Mouse (Mus musculus) layer of hippocampus, postnatal 10 days (tissue): ENCODE results near the gene Tnfsfm13. TPM values are rescaled to one million over a fixed set of nuclear protein-coding genes. Genes with fewer than 3 reads are reported as not detected.
"Not testable (repeated sequence)": the region's sequence is repeated elsewhere in the genome, so short reads cannot be mapped to it uniquely, and the experiment has no call there.

Experiments
- DNase-seq, 2 experiments: peaks; one replicate each; pipeline ENCODE4 v3.0.0; 2021; ENCODE audit warnings: low spot score in 2 of 2
- long read RNA-seq: library from polyadenylated mRNA; stranded (forward); transcript quantifications from one replicate; pipeline ENCODE4 v2.0.0, GENCODE M21; 2023
- total RNA-seq, 2 experiments: library from RNA; stranded (reverse); gene quantifications; 2 replicates each; pipeline ENCODE4 v1.2.3; 2021

The Tnfsfm13 gene
- under 1 TPM; 0.69 to 0.76 TPM for total RNA-seq
- long read RNA-seq, partial matches to known transcripts: 3 of 4 reads
- long read RNA-seq, other reads (novel, unspliced or antisense): 1 of 4 reads

DNA sequence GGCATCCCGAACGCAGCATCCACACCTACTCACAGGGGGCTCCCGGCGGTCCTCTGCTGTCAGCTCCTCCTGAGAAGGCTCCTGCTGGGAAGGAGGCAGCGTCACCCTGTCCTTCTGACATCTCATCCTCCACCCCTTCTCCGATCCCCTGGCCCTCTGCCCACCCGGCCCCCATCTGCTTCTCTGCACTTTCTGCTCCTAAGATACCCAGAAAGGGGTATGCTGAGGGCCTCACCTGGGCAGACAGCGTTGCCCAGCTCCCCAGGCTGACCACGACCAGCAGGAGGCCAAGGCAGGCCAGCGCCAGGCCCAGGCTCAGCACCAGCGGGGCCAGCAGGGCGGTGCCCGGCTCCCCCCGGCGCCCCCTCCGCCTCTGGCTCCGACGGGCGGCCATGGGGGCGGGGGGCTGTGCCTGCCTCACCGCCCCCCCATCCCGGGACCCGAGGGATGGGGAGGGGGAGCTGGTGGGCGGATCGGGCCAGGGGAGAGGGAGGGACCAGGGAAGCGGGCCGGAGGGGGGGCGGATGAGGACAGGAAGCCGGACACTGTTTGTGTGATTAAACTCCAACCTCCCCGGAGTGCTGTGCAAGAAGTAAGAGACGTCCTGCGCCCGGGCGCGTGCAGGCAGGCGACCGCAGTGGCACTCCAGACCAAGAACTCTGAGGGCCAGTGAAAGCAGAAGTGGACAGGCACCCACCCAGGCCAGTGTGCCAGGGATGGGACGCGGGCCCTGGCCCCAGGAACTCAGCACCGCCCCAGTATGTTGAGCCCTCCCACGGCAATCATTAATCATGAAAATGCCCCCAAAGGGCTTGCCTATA lies at the start of gene Tnfsfm13, which contains the start of gene Tnfsf12:
Gene Tnfsfm13 (minus strand): TSS at position 738 of the 821 bp plus-strand sequence.
Gene Tnfsf12 (minus strand): TSS at position 489 of the 821 bp plus-strand sequence.
- DNase-seq: peak; percentile 49 to 61

- DNase-seq: not testable (repeated sequence)
Observed at GRCm38 (mm10) chr11:69731408-69731807, 35.5 kb upstream of the Tnfsfm13 start.

- DNase-seq: peak; percentile 34 to 48
Observed at GRCm38 (mm10) chr11:69729063-69729462, 33.2 kb upstream of the Tnfsfm13 start.

DNA sequence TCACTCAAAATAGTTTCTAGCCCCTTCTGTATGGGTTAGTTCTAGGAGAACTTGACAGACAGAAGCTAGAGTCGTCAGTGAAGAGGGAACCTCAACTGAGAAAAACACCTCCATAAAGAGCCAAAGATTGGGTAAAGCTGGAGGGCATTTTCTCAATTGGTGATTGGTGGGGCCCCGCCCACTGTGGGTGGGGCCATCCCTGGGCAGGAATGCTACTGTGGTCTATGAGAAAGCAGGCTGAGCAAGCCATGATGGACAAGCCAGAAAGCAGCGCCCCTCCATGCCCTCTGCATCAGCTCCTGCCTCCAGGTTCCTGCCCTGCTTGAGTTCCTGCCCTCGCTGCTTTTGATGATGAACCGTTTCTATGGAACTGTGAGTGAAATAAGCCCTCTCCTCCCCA lies 30.1 kb upstream of the Tnfsfm13 start:
- DNase-seq: no peak

GRCm38 (mm10) chr11:69723074-69723473 lies 27.2 kb upstream of the Tnfsfm13 start:
- DNase-seq: no peak

DNA sequence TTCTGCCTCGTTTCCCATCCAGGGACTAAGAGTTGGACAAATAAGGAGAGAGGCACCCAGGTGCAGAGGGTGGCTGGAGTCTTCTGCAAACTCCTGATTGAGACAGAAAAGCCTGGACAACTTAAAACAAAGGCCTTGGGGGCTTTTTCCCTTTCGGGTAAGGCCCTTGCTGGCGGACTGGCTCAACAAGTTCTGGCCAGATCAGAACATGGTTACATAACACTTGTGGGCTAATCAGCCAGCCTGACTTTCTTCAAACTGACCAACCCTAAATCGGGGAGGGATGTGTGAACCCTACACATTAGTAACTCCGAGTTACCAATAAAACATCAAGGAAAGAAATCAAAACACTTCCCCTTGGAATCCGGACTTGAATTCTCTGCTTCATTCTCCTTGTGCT lies 25.0 kb upstream of the Tnfsfm13 start:
- DNase-seq: no peak

GRCm38 (mm10) chr11:69719423-69719822 lies 23.5 kb upstream of the Tnfsfm13 start:
- no peak for DNase-seq

GRCm38 (mm10) chr11:69718661-69719060 lies 22.8 kb upstream of the Tnfsfm13 start:
- DNase-seq: no peak

DNA sequence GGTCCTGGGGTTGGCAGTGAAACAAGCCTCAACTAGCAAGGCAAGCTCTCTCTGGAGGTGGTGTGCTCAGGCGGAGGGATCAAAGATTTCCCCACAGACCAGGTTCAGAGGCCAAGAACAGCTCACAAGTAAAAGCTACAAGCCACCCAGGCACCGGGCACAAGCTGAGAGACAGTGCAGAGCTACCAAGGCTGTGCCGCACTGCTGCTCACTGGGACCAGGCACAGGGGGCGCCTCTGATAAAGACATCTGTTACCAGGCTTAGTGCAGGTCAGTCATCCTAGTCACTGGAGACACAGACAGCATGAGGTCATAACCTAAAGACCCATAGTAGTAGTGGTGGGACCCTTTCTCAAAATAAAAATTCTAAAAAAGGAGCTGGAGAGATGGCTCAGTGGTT lies 21.1 kb upstream of the Tnfsfm13 start:
- DNase-seq: no peak

- DNase-seq: no peak
Observed at GRCm38 (mm10) chr11:69715929-69716328, 20.0 kb upstream of the Tnfsfm13 start.

DNA sequence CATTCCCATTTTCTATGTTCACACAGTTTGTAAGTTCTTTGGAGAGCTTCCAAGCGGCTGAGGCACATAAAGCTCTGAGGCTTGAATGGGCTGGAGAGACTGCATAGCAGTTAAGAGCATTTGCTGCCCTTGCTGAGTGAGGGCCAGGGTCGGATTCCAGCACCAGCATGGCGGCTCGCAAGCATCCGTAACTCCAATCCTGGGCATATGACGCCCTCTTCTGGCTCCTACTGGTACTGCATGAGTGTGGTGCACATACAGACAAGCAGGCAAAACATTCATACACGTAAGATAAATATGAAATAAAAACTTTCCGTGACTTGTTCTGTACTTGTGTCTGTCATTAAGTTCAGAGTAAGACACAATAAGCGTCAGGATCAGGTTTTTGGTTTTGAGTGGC lies 19.6 kb upstream of the Tnfsfm13 start:
- peak; percentile 38 to 47 for DNase-seq

DNA sequence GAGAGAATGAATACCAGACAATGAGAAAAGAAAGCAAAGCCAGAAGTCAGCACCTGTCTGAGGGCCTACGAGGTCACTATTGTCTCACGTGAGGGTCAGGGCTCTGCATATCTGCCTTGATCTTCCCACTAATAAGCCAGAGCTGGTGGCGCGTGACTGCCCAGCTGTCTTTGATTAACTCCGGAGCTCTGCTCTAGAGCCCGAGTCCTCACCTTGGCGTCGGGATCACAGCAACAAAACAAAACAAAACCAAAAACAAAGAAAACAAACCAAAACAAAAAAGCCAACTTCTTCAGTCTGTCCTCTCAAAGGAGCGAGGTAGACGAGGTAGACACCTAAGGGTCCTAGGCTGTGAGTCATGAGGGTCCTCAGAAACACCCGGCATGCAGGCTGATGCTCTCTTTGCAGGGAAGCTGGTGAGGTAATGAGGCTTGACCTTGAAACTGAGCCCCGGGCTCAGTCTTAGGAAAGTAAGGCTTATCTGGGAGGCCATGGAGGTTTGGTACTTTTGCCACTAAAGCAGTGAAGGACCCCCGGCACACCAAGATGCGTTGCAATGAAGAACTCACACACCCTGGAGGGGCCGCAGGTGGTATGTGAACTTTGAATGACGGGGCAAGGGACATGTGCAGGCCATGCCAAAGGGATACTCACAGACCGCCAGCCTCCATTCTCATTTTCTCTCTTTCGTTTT lies 18.9 kb upstream of the Tnfsfm13 start:
- DNase-seq: no peak

DNA sequence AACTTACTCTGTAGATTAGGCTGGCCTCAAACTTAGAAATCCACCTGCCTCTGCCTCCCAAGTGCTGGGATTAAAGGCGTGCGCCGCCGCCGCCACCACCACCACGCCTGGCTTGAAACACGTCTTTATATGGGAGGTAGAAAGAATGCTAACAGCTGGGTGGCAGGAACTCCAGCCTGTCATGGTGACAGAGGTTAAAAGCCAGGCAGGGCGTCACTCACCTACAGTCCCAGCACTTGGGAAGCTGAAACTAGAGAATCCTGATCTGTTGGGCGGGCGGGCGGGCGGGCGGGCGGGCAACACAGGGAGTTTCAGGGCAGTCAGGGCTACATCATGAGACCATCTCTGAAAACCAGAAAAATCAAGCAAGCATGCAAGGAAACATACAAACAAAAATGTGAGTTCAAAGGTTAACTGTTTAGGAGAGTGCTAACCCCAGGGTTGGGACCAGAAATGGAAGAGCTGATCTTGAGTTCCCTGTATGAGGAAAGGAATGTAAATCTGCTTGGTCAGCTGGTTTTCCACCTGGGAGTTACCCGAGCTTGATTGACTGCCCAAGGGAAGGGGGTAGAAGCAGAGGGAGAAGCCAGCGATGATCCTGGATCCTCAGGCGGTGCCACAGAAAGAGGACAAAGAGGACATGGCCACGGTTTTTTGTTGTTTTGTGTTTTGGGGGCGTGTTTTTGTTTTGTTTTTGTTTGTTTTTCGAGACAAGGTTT lies 17.2 kb upstream of the Tnfsfm13 start:
- no peak for DNase-seq

DNA sequence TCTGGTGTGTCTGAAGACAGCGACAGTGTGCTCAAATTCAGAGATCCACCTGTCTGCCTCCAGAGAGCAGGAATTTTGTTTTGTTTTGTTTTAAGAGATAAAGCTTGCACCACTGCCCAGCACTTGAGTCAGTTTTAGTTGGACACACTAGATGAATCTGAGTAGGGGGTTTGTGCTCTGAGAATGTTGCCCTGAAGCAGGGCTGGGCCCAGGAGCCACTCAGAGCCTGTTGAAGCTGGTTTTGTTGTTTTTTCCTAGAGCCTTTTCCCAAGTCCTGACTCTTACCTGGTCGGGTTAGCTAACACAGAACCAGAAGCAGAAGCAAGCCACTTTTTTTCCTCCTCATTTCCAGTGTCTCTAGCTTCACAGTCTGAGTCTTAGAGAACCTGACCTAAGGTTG lies 15.2 kb upstream of the Tnfsfm13 start:
- DNase-seq: no peak

DNA sequence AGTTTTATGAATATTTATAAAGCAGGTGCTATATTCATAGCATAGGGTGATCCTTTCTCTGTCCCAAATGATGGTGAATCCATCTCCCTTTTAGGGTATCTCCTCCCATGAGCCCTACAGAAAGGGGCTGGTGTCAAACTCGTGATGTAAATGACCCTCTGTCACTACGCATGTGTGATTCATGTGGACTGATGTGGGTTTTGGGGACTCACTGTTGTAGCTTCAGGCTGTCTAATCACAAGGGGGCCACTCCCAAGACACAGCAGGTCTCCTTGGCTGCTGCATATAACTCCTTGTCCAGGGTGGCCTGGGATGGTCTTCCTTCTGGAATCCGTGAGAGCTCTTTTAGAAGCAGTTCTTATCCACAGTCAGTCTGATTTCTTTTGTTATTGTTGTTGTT lies 14.6 kb upstream of the Tnfsfm13 start:
- DNase-seq: no peak

DNA sequence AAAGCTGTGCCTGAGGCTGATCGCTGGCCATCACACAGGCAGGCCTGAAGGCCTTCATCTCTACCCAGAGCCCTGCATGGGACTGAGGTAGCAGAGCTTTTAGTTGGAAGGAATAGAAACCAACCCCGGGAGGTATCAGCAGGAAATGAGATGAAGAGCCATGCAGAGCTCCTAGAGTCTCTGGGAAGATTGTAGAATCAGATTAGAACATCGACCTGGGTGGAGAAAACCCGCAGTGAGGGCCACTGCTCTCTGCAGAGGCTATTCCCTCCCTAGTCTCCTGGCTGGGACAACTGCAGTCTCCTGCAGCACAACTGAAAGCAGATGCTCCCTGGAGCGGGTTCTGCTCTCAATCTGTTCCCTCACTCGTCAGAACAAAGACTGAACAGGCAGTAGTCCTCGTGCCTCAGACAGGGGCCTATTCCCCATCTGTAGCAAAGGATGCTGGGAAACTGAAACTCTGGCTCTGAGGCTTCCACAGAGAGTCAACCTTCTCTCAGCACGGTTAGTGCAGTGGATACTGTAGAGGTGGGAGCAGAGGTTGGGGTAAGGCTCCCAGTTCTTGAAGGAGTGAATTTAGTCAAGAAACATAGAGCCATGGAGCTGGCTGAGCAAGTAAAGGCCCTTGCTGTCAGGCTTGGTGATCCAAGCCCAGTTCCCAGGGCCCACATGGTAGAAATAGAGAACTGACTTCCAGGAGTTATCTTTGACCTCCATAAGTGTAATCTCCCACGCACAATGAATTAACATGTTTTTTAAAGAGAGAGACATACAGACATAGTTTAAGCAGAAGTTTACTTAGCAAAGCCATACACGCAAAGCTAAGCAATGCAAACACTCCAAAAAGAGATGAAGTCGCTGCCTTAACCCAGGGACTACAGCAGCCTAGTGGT lies 13.9 kb upstream of the Tnfsfm13 start:
- peak in 1 of 2 experiments; percentile 21 for DNase-seq

GRCm38 (mm10) chr11:69708614-69709265 lies 12.8 kb upstream of the Tnfsfm13 start:
- DNase-seq: no peak

DNA sequence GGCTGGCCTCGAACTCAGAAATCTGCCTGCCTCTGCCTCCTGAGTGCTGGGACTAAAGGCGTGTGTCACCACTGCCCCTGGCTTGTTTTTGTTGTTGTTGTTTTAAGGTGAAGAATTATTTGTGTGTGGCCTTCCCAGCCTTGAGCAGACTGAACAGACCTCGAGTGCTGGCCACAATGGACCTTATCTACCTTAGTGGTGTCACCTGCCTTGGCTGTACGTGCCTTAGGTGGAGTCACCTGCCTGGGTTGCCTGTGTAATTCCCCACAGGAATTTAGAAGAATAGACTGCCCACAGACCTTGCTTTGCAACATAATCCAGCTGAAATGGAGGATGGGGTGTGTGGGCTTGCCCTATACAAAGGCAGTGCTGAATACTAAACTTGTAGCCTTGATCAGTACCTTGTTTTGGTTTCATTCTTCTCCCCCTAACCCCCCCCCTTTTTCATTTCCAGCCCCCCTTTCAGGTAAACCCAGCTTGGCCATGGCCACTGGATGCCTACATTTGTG lies 12.0 kb upstream of the Tnfsfm13 start:
- DNase-seq: no peak

DNA sequence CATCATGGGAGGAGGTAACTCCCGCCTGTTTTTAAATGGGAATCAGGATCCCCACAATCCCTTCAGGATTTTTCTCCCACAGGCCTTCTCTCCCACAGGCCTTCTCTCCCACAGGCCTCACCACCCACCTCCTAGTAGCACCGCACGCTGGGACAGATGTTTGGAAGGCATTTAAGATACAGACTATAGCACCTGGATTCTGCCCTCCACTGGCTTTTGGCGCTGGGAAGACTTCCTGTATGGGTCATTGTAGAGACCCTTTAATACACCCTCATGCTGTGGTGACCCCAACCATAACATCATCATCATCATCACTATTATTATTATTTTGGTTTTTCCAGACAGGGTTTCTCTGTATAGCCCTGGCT lies 11.6 kb upstream of the Tnfsfm13 start:
- no peak for DNase-seq
